8 mouse cellular contexts compared by ENCODE assay signal in the genomic region with DNA sequence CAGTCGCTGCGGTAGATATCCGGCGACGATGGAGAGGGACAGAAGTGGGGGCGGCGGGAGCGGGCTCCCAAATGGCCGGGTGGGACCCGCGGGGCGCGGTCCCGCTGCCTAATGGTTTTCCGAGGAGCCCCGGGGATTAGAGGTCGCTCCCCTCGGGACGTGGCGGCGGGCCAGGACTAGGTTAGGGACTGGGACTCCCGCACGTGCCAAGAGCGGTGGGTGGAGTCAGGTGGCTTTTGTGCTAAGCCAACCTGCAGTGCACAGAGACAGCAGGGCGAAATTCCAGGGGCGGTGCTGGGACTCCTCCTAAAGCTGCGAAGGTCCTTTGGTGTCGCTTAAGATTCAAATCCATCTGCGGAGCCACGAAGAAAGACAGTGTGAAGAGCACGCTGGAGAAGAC. TPM values are rescaled to one million over a fixed set of nuclear protein-coding genes. Genes with fewer than 3 reads are reported as not detected.
DNase-seq lines count a peak whose midpoint lies in the region; ATAC-seq and TF ChIP-seq lines count a peak whose summit lies in the region.

No protein-coding gene starts in this region.

- H3K9ac ChIP-seq in heart, embryonic 12.5 days: peak overlapping the region; percentile 33
- H3K9ac ChIP-seq in kidney, embryonic 15.5 days: no peak overlapping the region
- H3K9ac ChIP-seq in lung, postnatal 0 days (replicated peaks; ENCODE audit: low read depth): no peak overlapping the region

- DNase-seq in cerebellum, postnatal 25 days: peak; percentile 24 to 48
- no peak for DNase-seq in cerebellum, adult 9-11 months
- peak; percentile 59 for DNase-seq in adrenal gland, postnatal 25 days
- DNase-seq in lung, postnatal 0 days (ENCODE audit: low spot score): peak; percentile 49
- DNase-seq in left cerebral cortex, adult 18-20 months (ENCODE audit: low spot score in 2 of 2): no peak

- H3K9me3 ChIP-seq in heart, embryonic 12.5 days (replicated peaks): no peaks in the 10 kb centered on the region
- H3K9me3 ChIP-seq in kidney, embryonic 15.5 days (replicated peaks): no peaks in the 10 kb centered on the region
- no peaks in the 10 kb centered on the region for H3K9me3 ChIP-seq in lung, postnatal 0 days (ENCODE audit: low read length)

- no peak for TF ChIP-seq CTCF in lung, postnatal 0 days (IDR thresholded peaks at IDR 0.05)
- no peak for TF ChIP-seq CTCF in testis, adult 2 months (IDR thresholded peaks at IDR 0.05; ENCODE audit: control insufficient read depth, insufficient read depth, insufficient replicate concordance, low read depth, low read length)

- no peak for ATAC-seq in heart, embryonic 12.5 days (ENCODE audit: insufficient number of reproducible peaks, low FRiP score)
- ATAC-seq in kidney, embryonic 15.5 days (replicated peaks; ENCODE audit: low FRiP score): peak; percentile 41; the same call in 1 of the 2 replicates
- peak; percentile 16; the same call in 1 of the 2 replicates for ATAC-seq in lung, postnatal 0 days

- peaks cover 74% of the 10 kb centered on the region for H3K27me3 ChIP-seq in heart, embryonic 12.5 days (replicated peaks)
- H3K27me3 ChIP-seq in kidney, embryonic 15.5 days: peaks cover 49% of the 10 kb centered on the region
- H3K27me3 ChIP-seq in lung, postnatal 0 days (replicated peaks; ENCODE audit: insufficient read depth, low read length): peaks cover 7% of the 10 kb centered on the region; the same call in 1 of the 2 replicates
- no peaks in the 10 kb centered on the region for H3K27me3 ChIP-seq in testis, adult 2 months (ENCODE audit: control insufficient read depth, insufficient read depth, low read length)

- WGBS in heart, embryonic 12.5 days: 1% methylated on average over 31 of the region's 31 CpGs
- under 1% methylated on average over 31 of the region's 31 CpGs for WGBS in kidney, embryonic 15.5 days
- WGBS in lung, postnatal 0 days: 2% methylated on average over 31 of the region's 31 CpGs

- H3K4me1 ChIP-seq in heart, embryonic 12.5 days (replicated peaks): peaks cover 21% of the 10 kb centered on the region
- H3K4me1 ChIP-seq in kidney, embryonic 15.5 days: peaks cover 30% of the 10 kb centered on the region
- peaks cover 5% of the 10 kb centered on the region for H3K4me1 ChIP-seq in lung, postnatal 0 days (ENCODE audit: insufficient read depth, low read depth, low read length)
- H3K4me1 ChIP-seq in testis, adult 2 months (ENCODE audit: control insufficient read depth, insufficient read depth, low read length): peaks cover 9% of the 10 kb centered on the region

- H3K27ac ChIP-seq in heart, embryonic 12.5 days (ENCODE audit: poor library complexity, severe bottlenecking): no peak overlapping the region
- no peak overlapping the region for H3K27ac ChIP-seq in kidney, embryonic 15.5 days
- H3K27ac ChIP-seq in lung, postnatal 0 days (ENCODE audit: low read length): no peak overlapping the region
- H3K27ac ChIP-seq in testis, adult 2 months (ENCODE audit: control insufficient read depth, insufficient read depth, low read depth, low read length): no peak overlapping the region

- no peak for TF ChIP-seq POLR2A in testis, adult 2 months (IDR thresholded peaks at IDR 0.05; ENCODE audit: control insufficient read depth, low read depth, low read length)

- TF ChIP-seq EP300 in lung, postnatal 0 days (IDR thresholded peaks at IDR 0.05): no peak

- no peaks in the 10 kb centered on the region for H3K36me3 ChIP-seq in heart, embryonic 12.5 days
- H3K36me3 ChIP-seq in kidney, embryonic 15.5 days: no peaks in the 10 kb centered on the region
- H3K36me3 ChIP-seq in lung, postnatal 0 days (ENCODE audit: insufficient read depth, low read length): no peaks in the 10 kb centered on the region
- H3K36me3 ChIP-seq in testis, adult 2 months (ENCODE audit: control insufficient read depth, insufficient read depth, low read length): no peaks in the 10 kb centered on the region

- H3K4me3 ChIP-seq in heart, embryonic 12.5 days: peak overlapping the region; percentile 33
- H3K4me3 ChIP-seq in kidney, embryonic 15.5 days (replicated peaks): peak overlapping the region; percentile 35
- peak overlapping the region; percentile 4; the same call in 1 of the 2 replicates for H3K4me3 ChIP-seq in lung, postnatal 0 days (ENCODE audit: low read depth, low read length)
- H3K4me3 ChIP-seq in testis, adult 2 months (ENCODE audit: control insufficient read depth, low read depth, low read length): peak overlapping the region; percentile 55

- H3K4me2 ChIP-seq in heart, embryonic 12.5 days: peak overlapping the region; percentile 65
- peak overlapping the region; percentile 63 for H3K4me2 ChIP-seq in kidney, embryonic 15.5 days
- peak overlapping the region; percentile 52 for H3K4me2 ChIP-seq in lung, postnatal 0 days (replicated peaks; ENCODE audit: low read depth, low read length)

RNA-seq across cellular contexts. Expression of a gene that starts 37.9 kb away (rescaled TPM):
- total RNA-seq in adrenal gland, postnatal 25 days (2021): not detected in 2 replicates
- not detected in 2 replicates for polyA plus RNA-seq in heart, embryonic 12.5 days (2016; fragmentation: Nextera tagmentation; extraction: Ambion mirVana)
- polyA plus RNA-seq in kidney, embryonic 15.5 days (2015; fragmentation: Nextera tagmentation; extraction: Ambion mirVana): 0.17 TPM in 1 of 2 replicates, not detected in the other
- polyA plus RNA-seq in lung, postnatal 0 days (2015; fragmentation: Nextera tagmentation; extraction: Ambion mirVana): 0.18 and 0.25 TPM in 2 replicates
- polyA plus RNA-seq in testis, adult 2 months (2012; rRNA removed): not detected in 2 replicates
- total RNA-seq in left cerebral cortex, adult 18-20 months (2021): not detected

Comparison
In these comparisons a context has a peak if more than half of its experiments do, and no peak if none do; other contexts are left out.
1. DNase-seq: peak in cerebellum, postnatal 25 days (2 of 2), adrenal gland, postnatal 25 days (single experiment) and lung, postnatal 0 days (single experiment); none in cerebellum, adult 9-11 months (single experiment) and left cerebral cortex, adult 18-20 months (0 of 2).
2. H3K4me3 ChIP-seq: peak in every context shown above with its lines; median percentile 55 in testis, adult 2 months; 35 in kidney, embryonic 15.5 days; 33 in heart, embryonic 12.5 days; 4 in lung, postnatal 0 days.
3. Peak in every context shown above with its lines, with median percentiles within 50 percentile points of each other: H3K4me2 ChIP-seq.